Mouse (Mus musculus): Measurements from ENCODE around the gene Tgfbrap1. TPM values are rescaled to one million over a fixed set of nuclear protein-coding genes. Genes with fewer than 3 reads are reported as not detected.

Tgfbrap1 gene
- polyA plus RNA-seq, 1 experiment from 2014 or later: 9.6 TPM

- H3K27ac ChIP-seq: peak overlapping the region; percentile 90
- WGBS: 7% methylated on average over 102 of the region's 102 CpGs
- peaks cover 19% of the 10 kb centered on the region for H3K4me1 ChIP-seq
- H3K4me3 ChIP-seq: peak overlapping the region; percentile 90
- H3K9me3 ChIP-seq: no peaks in the 10 kb centered on the region
- no peaks in the 10 kb centered on the region for H3K27me3 ChIP-seq (ENCODE audit: insufficient read depth, poor library complexity, severe bottlenecking)
- DNase-seq (ENCODE audit: low spot score): peak; percentile 89
- H3K36me3 ChIP-seq: no peaks in the 10 kb centered on the region
Observed at GRCm38 (mm10) chr1:43092056-43093015, 6.1 kb downstream of the Tgfbrap1 start.

- Histone ChIP-seq H3K36me3 (no peaks in the 10 kb centered on the region), H3K27me3 (ENCODE audit: insufficient read depth, poor library complexity, severe bottlenecking) (no peaks in the 10 kb centered on the region), H3K4me3 (peak overlapping the region; percentile 90), H3K9me3 (no peaks in the 10 kb centered on the region), H3K27ac (peak overlapping the region; percentile 90), H3K4me1 (peaks cover 17% of the 10 kb centered on the region)
- DNase-seq (ENCODE audit: low spot score): no peak
- 41% methylated on average over 13 of the region's 13 CpGs for WGBS
Observed at GRCm38 (mm10) chr1:43091306-43092055, 7.0 kb downstream of the Tgfbrap1 start.

GRCm38 (mm10) chr1:43090418-43090817 is 8.0 kb downstream of the Tgfbrap1 start:
- no peak overlapping the region for H3K27ac ChIP-seq

GRCm38 (mm10) chr1:43082946-43083345 is 15.5 kb downstream of the Tgfbrap1 start:
- H3K4me3 ChIP-seq: no peak overlapping the region
- H3K27me3 ChIP-seq (ENCODE audit: insufficient read depth, poor library complexity, severe bottlenecking): no peaks in the 10 kb centered on the region
- no peaks in the 10 kb centered on the region for H3K4me1 ChIP-seq
- no peak overlapping the region for H3K27ac ChIP-seq
- peak; percentile 25 for DNase-seq (ENCODE audit: low spot score)
- peaks cover 5% of the 10 kb centered on the region; the same call in 1 of the 2 replicates for H3K36me3 ChIP-seq
- 83% methylated on average over 5 of the region's 5 CpGs for WGBS
- H3K9me3 ChIP-seq: no peaks in the 10 kb centered on the region

More at GRCm38 (mm10) chr1:43090418-43090817, 8.0 kb downstream of the Tgfbrap1 start:
- no peak for DNase-seq (ENCODE audit: low spot score)
- WGBS: 90% methylated on average over 1 of the region's 1 CpGs
- peaks cover 17% of the 10 kb centered on the region for H3K4me1 ChIP-seq
- H3K4me3 ChIP-seq: no peak overlapping the region
- H3K36me3 ChIP-seq: no peaks in the 10 kb centered on the region
- H3K27me3 ChIP-seq (ENCODE audit: insufficient read depth, poor library complexity, severe bottlenecking): no peaks in the 10 kb centered on the region
- H3K9me3 ChIP-seq: no peaks in the 10 kb centered on the region

DNA sequence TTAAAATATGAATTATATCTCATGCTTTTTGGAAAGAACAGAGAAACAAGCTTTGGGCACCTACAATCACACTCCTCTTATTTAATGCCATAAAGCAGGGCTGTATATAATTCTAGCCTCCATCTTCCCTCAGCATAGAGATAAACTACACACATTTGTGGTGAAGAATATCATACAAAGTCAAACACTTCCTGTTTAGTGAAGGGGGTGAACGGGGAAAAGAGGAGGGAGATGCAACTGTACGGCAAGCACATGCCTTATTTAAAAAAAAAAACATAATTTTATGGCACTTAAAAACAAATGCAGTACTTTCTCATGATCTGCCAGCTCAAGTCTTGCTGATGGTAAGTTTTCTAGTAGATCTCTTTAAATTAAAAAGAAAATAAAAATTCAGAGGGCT is 20.3 kb downstream of the Tgfbrap1 start:
- Histone ChIP-seq H3K27ac (no peak overlapping the region), H3K9me3 (no peaks in the 10 kb centered on the region), H3K36me3 (peaks cover 20% of the 10 kb centered on the region), H3K4me3 (no peak overlapping the region), H3K27me3 (ENCODE audit: insufficient read depth, poor library complexity, severe bottlenecking) (no peaks in the 10 kb centered on the region), H3K4me1 (no peaks in the 10 kb centered on the region)
- 94% methylated on average over 2 of the region's 2 CpGs for WGBS
- DNase-seq (ENCODE audit: low spot score): no peak

DNA sequence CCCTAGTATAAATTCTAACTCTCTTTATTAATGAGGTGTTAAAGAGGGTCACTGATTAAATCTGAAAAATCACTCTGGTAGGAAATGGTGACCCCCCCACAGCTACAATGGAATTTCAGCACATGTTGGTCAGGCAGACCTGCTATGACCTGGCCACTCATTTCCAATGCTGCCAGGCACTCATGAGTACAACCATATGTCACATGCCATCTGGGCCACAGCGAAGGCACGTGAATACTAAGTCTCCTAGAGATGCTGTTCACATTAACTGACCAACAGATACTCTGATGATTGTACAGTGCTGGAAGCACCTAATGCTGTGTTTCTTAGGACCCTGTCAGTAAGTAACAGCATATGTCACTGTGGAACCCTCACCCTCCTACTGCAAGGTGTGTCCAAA is 23.6 kb downstream of the Tgfbrap1 start:
- H3K36me3 ChIP-seq: peaks cover 31% of the 10 kb centered on the region
- DNase-seq (ENCODE audit: low spot score): peak; percentile 46
- WGBS: 92% methylated on average over 2 of the region's 2 CpGs

GRCm38 (mm10) chr1:43072561-43072960 is 25.9 kb downstream of the Tgfbrap1 start:
- WGBS: 79% methylated on average over 1 of the region's 1 CpGs
- Histone ChIP-seq H3K36me3 (peaks cover 31% of the 10 kb centered on the region), H3K4me3 (no peak overlapping the region), H3K27me3 (ENCODE audit: insufficient read depth, poor library complexity, severe bottlenecking) (no peaks in the 10 kb centered on the region), H3K27ac (no peak overlapping the region), H3K9me3 (no peaks in the 10 kb centered on the region), H3K4me1 (no peaks in the 10 kb centered on the region)
- DNase-seq (ENCODE audit: low spot score): peak; percentile 68

More for the DNA sequence above, 23.6 kb downstream of the Tgfbrap1 start:
- no peaks in the 10 kb centered on the region for H3K9me3 ChIP-seq
- H3K27me3 ChIP-seq (ENCODE audit: insufficient read depth, poor library complexity, severe bottlenecking): no peaks in the 10 kb centered on the region
- no peak overlapping the region for H3K4me3 ChIP-seq
- no peak overlapping the region for H3K27ac ChIP-seq
- no peaks in the 10 kb centered on the region for H3K4me1 ChIP-seq

DNA sequence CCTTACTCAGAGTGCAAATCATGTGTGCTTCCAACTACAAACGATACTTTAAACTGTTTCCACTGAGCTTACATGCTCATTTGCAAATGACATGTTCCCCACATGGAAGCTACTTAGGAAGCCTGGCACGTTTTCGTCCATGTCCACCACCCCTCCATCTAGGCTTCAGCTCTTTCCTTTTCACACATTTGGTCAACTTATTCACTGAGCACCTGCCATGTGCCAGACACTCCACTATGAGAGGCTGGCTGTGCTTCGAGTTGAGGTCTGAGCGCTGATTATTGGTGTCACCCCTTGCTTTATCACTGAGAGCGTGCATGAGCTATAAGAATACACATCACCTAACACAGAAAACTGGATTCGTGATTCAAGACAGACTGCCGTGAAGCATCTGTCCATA is 26.4 kb downstream of the Tgfbrap1 start:
- Histone ChIP-seq H3K9me3 (no peaks in the 10 kb centered on the region), H3K27me3 (ENCODE audit: insufficient read depth, poor library complexity, severe bottlenecking) (no peaks in the 10 kb centered on the region), H3K27ac (no peak overlapping the region), H3K4me1 (no peaks in the 10 kb centered on the region), H3K36me3 (peaks cover 37% of the 10 kb centered on the region), H3K4me3 (no peak overlapping the region)
- DNase-seq (ENCODE audit: low spot score): peak; percentile 30
- WGBS: 91% methylated on average over 8 of the region's 8 CpGs

DNA sequence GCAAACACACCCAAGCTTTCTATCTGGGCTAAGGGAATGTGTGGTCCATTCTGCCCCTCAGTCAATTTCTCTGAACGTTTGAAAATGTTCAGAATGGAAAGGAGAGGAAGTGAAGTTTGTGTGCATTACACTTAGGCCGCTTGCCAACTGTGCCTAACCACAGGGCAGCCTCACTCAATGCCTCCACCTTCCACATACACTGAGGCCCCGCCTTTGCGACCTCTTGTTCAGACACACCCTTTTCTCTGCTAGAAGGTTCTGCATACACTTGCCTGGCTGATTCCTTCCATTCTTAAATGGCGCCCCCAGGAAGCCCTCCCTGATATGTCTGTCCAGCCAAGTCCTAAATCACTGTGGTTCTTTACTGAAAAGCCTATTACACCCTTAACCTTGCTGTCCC is 27.7 kb downstream of the Tgfbrap1 start:
- no peak overlapping the region for H3K4me3 ChIP-seq
- peaks cover 34% of the 10 kb centered on the region for H3K36me3 ChIP-seq
- peak; percentile 20 for DNase-seq (ENCODE audit: low spot score)
- no peaks in the 10 kb centered on the region for H3K27me3 ChIP-seq (ENCODE audit: insufficient read depth, poor library complexity, severe bottlenecking)
- no peak overlapping the region for H3K27ac ChIP-seq
- 86% methylated on average over 5 of the region's 5 CpGs for WGBS
- no peaks in the 10 kb centered on the region for H3K4me1 ChIP-seq
- no peaks in the 10 kb centered on the region for H3K9me3 ChIP-seq

- 63% methylated on average over 7 of the region's 7 CpGs for WGBS
- Histone ChIP-seq H3K9me3 (no peaks in the 10 kb centered on the region), H3K27me3 (ENCODE audit: insufficient read depth, poor library complexity, severe bottlenecking) (no peaks in the 10 kb centered on the region), H3K4me1 (no peaks in the 10 kb centered on the region), H3K4me3 (no peak overlapping the region), H3K36me3 (peaks cover 34% of the 10 kb centered on the region; the same call in 1 of the 2 replicates), H3K27ac (no peak overlapping the region)
- DNase-seq (ENCODE audit: low spot score): no peak
Observed at GRCm38 (mm10) chr1:43067551-43067950, 30.9 kb downstream of the Tgfbrap1 start.

DNA sequence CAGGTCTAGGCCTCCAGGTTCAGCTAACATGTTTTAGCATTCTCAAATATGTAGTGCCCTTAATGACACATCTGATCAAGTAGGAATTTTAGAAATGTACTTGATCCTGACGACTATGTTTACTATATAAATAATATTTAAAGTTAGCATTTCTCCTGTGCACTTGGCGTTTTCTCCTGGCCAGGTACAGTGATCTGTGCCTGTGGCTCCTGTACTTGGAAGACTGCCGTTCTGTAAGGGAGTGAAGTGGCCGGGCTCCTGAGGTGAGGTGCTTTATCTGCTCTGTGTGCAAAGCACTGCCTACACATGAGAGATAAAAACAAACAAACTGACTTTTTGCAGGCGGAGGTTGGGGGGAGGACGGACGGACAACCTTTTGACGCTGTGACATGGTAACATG is 31.9 kb downstream of the Tgfbrap1 start:
- Histone ChIP-seq H3K36me3 (peaks cover 31% of the 10 kb centered on the region; the same call in 1 of the 2 replicates), H3K9me3 (no peaks in the 10 kb centered on the region), H3K27ac (no peak overlapping the region), H3K4me3 (no peak overlapping the region), H3K4me1 (no peaks in the 10 kb centered on the region), H3K27me3 (ENCODE audit: insufficient read depth, poor library complexity, severe bottlenecking) (no peaks in the 10 kb centered on the region)
- DNase-seq (ENCODE audit: low spot score): no peak
- WGBS: 77% methylated on average over 8 of the region's 8 CpGs

DNA sequence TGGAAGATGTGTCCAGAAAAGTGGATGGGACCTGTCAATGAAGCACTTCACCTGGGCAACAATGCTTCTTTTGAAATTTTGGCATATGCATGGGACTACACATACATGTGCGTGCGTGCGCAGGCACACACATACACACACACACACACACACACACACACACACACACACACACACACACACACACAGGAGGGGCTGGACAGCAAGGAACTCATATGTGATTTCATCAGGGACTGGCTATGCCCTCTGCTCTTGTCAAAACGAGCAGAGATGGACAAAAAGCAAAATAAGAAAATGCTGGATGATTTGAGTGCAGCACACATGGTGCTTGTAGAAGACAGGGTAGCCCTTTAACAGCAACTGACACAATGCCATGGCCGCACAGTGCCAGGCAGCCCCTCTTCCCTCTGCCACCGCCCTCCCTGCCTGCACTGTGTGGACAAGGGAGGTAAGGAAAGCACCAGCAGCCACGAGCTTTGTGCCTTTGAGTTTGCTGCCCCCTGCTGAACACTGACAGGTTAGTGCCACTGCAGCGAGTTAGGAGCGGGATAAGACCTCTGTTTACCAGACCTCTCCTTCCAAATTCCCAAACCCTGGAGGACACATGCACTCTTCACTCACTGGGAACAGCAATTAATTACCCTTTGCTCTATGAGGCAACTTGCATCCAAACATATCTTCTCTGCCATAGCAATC is 32.7 kb downstream of the Tgfbrap1 start:
- WGBS: 53% methylated on average over 9 of the region's 9 CpGs
- peak; percentile 87 for DNase-seq (ENCODE audit: low spot score)
- Histone ChIP-seq H3K4me3 (no peak overlapping the region), H3K9me3 (no peaks in the 10 kb centered on the region), H3K27me3 (ENCODE audit: insufficient read depth, poor library complexity, severe bottlenecking) (no peaks in the 10 kb centered on the region), H3K27ac (no peak overlapping the region), H3K4me1 (no peaks in the 10 kb centered on the region), H3K36me3 (peaks cover 24% of the 10 kb centered on the region; the same call in 1 of the 2 replicates)
